Mouse (Mus musculus): ENCODE measurements at regions not wholly inside any gene's neighbourhood (a gene's known extent, or its start where the extent isn't known, plus 50 kb on each side); places are given as distances from the start of the nearest gene placed in this dataset.

GRCm38 (mm10) chr1:137545666-137546065 is 585.4 kb upstream of the Nr5a2 start:
- Histone ChIP-seq H3K27me3 (no peaks in the 10 kb centered on the region), H3K4me3 (no peak overlapping the region), H3K9me3 (no peaks in the 10 kb centered on the region), H3K4me2 (replicated peaks) (no peak overlapping the region), H3K4me1 (no peaks in the 10 kb centered on the region), H3K9ac (no peak overlapping the region), H3K27ac (no peak overlapping the region), H3K36me3 (no peaks in the 10 kb centered on the region)
- no peak for ATAC-seq (ENCODE audit: insufficient number of reproducible peaks, insufficient read depth, low FRiP score, low TSS enrichment)

DNA sequence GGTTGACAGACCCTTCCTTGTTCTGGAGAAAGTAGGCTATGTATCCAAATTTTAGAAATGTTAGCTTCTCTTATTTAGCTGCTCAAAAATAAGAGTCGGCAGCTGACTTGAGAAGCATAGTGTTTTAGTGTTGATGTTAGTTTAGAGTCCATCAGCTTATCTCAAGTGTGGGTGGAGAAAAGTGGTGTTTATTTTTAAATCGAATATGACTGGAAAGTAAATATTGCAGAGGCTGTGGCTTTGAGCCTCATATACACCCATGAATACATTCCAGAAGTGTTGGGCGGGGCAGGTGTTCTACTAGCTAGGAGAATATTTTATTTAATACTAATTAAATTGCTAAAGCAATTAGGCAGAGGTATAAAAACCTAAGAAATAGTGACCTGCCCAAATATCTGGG is 583.6 kb upstream of the Nr5a2 start:
- Histone ChIP-seq H3K36me3 (no peaks in the 10 kb centered on the region), H3K4me3 (no peak overlapping the region), H3K27ac (no peak overlapping the region), H3K27me3 (no peaks in the 10 kb centered on the region), H3K9me3 (no peaks in the 10 kb centered on the region), H3K4me1 (peaks cover 3% of the 10 kb centered on the region; the same call in 1 of the 2 replicates), H3K4me2 (replicated peaks) (no peak overlapping the region), H3K9ac (no peak overlapping the region)
- 90% methylated on average over 3 of the region's 3 CpGs for WGBS
- no peak for ATAC-seq (ENCODE audit: insufficient number of reproducible peaks, insufficient read depth, low FRiP score, low TSS enrichment)

GRCm38 (mm10) chr1:137541453-137541852 is 581.2 kb upstream of the Nr5a2 start:
- Histone ChIP-seq H3K4me3 (no peak overlapping the region), H3K4me2 (replicated peaks) (no peak overlapping the region), H3K27me3 (no peaks in the 10 kb centered on the region), H3K36me3 (no peaks in the 10 kb centered on the region), H3K4me1 (peaks cover 3% of the 10 kb centered on the region; the same call in 1 of the 2 replicates), H3K27ac (no peak overlapping the region), H3K9ac (no peak overlapping the region), H3K9me3 (no peaks in the 10 kb centered on the region)
- WGBS: 83% methylated on average over 9 of the region's 9 CpGs
- no peak for ATAC-seq (ENCODE audit: insufficient number of reproducible peaks, insufficient read depth, low FRiP score, low TSS enrichment)

DNA sequence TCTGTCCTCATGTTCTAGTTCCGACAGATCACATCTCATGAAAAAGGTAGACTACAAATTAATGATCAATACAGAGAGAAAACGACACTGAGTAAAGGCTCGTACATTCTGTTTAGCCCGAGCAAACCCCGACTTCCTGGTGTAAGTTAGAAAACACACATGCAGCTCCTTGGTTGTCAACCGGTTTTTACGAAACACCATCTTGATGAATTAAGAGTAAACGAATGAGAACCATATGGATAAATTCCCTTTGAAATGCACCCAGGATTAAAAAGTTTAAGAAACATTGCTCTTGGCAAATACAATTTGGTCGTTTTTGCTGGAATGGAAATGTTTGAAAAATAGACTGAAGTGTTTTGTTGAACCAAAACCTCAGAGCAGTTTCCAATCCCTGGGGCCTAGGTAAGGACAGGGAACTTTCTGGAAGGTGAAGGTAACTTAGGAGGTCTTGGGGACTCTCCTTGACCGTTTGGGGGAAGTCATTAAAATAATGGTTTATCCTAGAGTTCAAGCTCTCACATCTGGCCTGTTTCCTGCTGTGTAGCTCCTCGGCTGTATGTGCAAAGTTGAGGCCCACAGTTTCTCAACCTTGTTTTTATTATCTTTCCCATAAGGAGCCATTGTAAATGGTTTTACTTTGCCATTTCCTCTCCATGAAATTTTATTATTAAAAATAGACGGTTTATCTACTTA is 579.3 kb upstream of the Nr5a2 start:
- ATAC-seq (ENCODE audit: insufficient number of reproducible peaks, insufficient read depth, low FRiP score, low TSS enrichment): no peak
- Histone ChIP-seq H3K4me1 (peaks cover 3% of the 10 kb centered on the region; the same call in 1 of the 2 replicates), H3K36me3 (no peaks in the 10 kb centered on the region), H3K27me3 (no peaks in the 10 kb centered on the region), H3K4me3 (no peak overlapping the region), H3K27ac (peak overlapping the region; percentile 50; the same call in 1 of the 2 replicates), H3K9ac (no peak overlapping the region), H3K9me3 (no peaks in the 10 kb centered on the region), H3K4me2 (replicated peaks) (no peak overlapping the region)
- WGBS: 43% methylated on average over 12 of the region's 12 CpGs

- Histone ChIP-seq H3K36me3 (no peaks in the 10 kb centered on the region), H3K4me1 (no peaks in the 10 kb centered on the region), H3K9me3 (no peaks in the 10 kb centered on the region), H3K4me2 (replicated peaks) (no peak overlapping the region), H3K4me3 (no peak overlapping the region), H3K27ac (no peak overlapping the region), H3K9ac (no peak overlapping the region), H3K27me3 (no peaks in the 10 kb centered on the region)
- 77% methylated on average over 2 of the region's 2 CpGs for WGBS
- no peak for ATAC-seq (ENCODE audit: insufficient number of reproducible peaks, insufficient read depth, low FRiP score, low TSS enrichment)
Observed at GRCm38 (mm10) chr1:137514750-137515149, 554.5 kb upstream of the Nr5a2 start.

DNA sequence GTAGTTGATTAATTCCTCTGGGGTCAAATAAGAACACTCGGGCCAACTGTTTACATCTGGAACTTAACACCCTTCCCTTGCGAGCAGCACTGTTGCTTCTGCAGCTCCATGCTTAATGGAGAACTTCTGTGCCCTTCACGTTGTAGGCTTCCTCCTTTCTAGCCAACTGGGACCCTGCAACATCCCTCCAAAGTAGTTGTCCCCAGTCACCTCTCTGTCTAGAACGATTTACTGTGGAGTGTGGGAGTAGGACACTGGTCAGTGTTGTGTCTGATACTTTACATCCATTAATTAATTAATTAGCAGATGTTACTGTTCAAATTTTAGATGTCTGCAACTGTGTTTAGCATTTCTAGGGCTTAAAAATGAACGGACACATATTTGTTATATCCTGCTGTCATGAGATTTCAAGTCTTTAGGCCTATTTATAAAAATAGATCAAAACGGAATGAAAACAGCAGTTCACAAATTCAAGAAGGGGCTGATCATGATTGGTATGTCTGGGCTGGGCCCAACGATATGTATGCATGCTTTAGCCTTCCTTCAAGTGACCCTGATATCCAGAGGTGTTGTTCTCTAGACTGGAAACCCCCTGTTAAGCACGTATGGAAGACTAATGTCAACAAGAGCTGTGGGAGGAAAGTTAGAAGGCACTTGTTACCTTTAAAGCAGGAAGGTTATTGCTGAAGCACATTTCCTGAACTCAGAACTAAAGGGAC is 543.6 kb upstream of the Nr5a2 start:
- 48% methylated on average over 8 of the region's 8 CpGs for WGBS
- H3K4me2 ChIP-seq (replicated peaks): no peak overlapping the region
- no peak overlapping the region for H3K4me3 ChIP-seq
- no peaks in the 10 kb centered on the region for H3K27me3 ChIP-seq
- no peaks in the 10 kb centered on the region for H3K4me1 ChIP-seq
- no peak overlapping the region for H3K9ac ChIP-seq
- no peaks in the 10 kb centered on the region for H3K9me3 ChIP-seq
- no peak overlapping the region for H3K27ac ChIP-seq
- H3K36me3 ChIP-seq: no peaks in the 10 kb centered on the region
- no peak for ATAC-seq (ENCODE audit: insufficient number of reproducible peaks, insufficient read depth, low FRiP score, low TSS enrichment)

DNA sequence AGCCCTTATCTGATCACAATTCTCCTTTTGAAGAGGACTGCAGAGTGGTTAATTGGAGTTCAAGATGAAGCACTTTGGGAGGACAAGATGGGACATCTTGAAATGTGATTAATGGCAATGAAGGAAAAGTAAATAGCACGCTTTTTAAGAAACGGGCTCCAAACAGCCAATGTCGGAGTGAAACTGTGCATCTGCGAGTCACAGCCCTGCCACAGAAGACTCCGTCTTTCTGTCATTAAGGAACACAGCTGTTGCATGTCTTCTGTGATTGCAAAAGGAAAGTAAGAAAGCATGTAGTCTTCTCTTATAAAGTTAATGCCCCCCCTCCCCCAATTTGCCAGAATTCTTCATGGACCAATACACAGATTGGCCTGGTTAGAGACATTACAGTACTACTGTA is 528.0 kb upstream of the Nr5a2 start:
- no peaks in the 10 kb centered on the region for H3K36me3 ChIP-seq
- H3K9ac ChIP-seq: no peak overlapping the region
- ATAC-seq (ENCODE audit: insufficient number of reproducible peaks, insufficient read depth, low FRiP score, low TSS enrichment): no peak
- no peaks in the 10 kb centered on the region for H3K9me3 ChIP-seq
- no peak overlapping the region for H3K4me2 ChIP-seq (replicated peaks)
- no peak overlapping the region for H3K27ac ChIP-seq
- WGBS: 78% methylated on average over 5 of the region's 5 CpGs
- H3K27me3 ChIP-seq: no peaks in the 10 kb centered on the region
- H3K4me3 ChIP-seq: no peak overlapping the region
- H3K4me1 ChIP-seq: no peaks in the 10 kb centered on the region

- ATAC-seq (ENCODE audit: insufficient number of reproducible peaks, insufficient read depth, low FRiP score, low TSS enrichment): no peak
- no peak overlapping the region for H3K4me3 ChIP-seq
- no peaks in the 10 kb centered on the region for H3K27me3 ChIP-seq
- H3K9me3 ChIP-seq: no peaks in the 10 kb centered on the region
- no peaks in the 10 kb centered on the region for H3K36me3 ChIP-seq
- 50% methylated on average over 1 of the region's 1 CpGs for WGBS
- H3K4me1 ChIP-seq: 0 out of 2 replicates have a peak, but pooled peaks cover 3% of the 10 kb centered on the region
- no peak overlapping the region for H3K9ac ChIP-seq
- H3K4me2 ChIP-seq (replicated peaks): no peak overlapping the region
- no peak overlapping the region for H3K27ac ChIP-seq
Observed at GRCm38 (mm10) chr1:137478459-137478858, 518.2 kb upstream of the Nr5a2 start.

DNA sequence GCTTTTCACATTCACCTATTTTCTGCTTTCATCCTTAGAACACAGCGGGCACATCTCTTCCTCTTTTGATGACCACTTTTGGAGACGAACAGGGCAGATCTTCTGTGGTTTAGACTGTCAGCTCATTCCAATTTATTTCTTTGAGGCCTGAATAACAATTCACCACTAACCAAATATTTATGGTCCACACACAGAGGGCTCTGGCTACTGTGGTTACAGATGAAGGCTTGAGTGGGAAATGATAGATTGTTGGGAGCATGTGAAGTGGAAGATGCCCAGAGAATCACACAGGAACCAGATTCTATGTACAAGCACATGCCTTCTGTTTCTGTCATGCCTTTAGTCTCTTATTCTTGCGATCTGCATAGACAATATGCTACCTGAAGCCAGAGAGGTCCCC is 517.0 kb upstream of the Nr5a2 start:
- WGBS: 86% methylated on average over 3 of the region's 3 CpGs
- ATAC-seq (ENCODE audit: insufficient number of reproducible peaks, insufficient read depth, low FRiP score, low TSS enrichment): no peak
- H3K36me3 ChIP-seq: no peaks in the 10 kb centered on the region

DNA sequence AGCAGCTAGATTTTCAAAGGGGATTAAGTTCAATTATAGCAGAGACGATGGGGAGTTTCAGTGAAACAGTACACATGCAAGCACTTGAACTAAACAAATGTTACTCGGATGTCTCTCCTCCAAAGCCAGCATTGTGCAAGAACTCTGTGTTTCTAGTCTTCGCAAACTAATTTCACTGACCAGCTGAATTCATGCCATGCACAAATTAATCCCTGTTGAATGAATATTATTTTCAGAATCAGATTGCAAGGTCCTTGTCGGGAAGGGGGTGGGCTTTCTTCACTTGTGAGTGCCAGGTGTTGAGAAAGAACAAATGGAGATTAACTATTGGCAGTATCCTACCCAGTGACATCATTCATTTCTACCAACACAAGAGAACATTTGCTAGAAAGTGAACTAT is 514.6 kb upstream of the Nr5a2 start:
- Histone ChIP-seq H3K9me3 (no peaks in the 10 kb centered on the region), H3K27me3 (no peaks in the 10 kb centered on the region), H3K4me2 (replicated peaks) (no peak overlapping the region), H3K4me1 (0 out of 2 replicates have a peak, but pooled peaks cover 3% of the 10 kb centered on the region), H3K9ac (no peak overlapping the region), H3K27ac (no peak overlapping the region), H3K4me3 (no peak overlapping the region), H3K36me3 (no peaks in the 10 kb centered on the region)
- ATAC-seq (ENCODE audit: insufficient number of reproducible peaks, insufficient read depth, low FRiP score, low TSS enrichment): no peak
- 57% methylated on average over 4 of the region's 4 CpGs for WGBS

More for the DNA sequence above, 517.0 kb upstream of the Nr5a2 start:
- 0 out of 2 replicates have a peak, but pooled peaks cover 3% of the 10 kb centered on the region for H3K4me1 ChIP-seq
- no peak overlapping the region for H3K4me2 ChIP-seq (replicated peaks)
- H3K27me3 ChIP-seq: no peaks in the 10 kb centered on the region
- no peak overlapping the region for H3K4me3 ChIP-seq
- H3K27ac ChIP-seq: no peak overlapping the region
- H3K9me3 ChIP-seq: no peaks in the 10 kb centered on the region
- H3K9ac ChIP-seq: no peak overlapping the region

DNA sequence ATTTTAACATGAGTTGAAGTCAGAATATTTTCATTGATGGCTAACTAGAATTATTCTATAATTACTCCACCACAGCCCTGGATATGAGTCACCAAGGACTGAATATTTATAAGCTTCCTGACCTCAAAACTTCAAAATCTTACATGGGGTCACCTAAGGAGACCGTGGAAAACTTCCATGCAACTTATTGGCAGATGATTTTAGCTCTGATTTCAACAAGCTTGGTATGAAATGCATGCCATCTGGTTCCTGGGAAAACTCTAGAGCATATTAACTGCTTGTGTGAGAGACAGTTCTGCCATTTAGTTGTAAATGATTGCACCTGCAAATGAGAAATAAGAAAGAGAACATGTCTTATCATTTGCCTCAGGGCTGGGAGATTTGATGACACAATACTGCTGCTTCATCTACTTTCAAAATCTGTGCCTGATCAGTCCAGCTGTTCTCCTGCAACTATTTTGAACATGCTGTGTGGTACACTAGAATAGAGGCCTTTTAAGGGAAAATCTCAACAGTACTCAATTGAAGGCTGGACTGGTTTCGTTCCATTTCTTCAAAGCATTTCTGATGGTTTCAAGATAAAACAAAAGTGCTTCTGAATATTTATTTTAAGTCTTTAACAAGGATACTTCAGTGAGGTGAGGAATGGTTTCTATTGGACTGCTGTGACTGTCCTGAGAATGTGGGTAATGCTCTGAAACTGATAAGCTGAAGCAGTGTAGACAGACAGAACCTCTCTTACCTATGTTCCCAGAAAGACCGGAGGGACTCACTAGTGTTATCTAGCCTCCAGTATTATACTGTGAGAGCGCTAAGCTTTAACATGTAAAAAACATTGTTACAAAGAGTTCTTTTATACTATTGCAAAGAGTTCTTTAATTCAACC is 513.8 kb upstream of the Nr5a2 start:
- H3K4me3 ChIP-seq: no peak overlapping the region
- 69% methylated on average over 4 of the region's 4 CpGs for WGBS
- no peak overlapping the region for H3K4me2 ChIP-seq (replicated peaks)
- no peaks in the 10 kb centered on the region for H3K27me3 ChIP-seq
- H3K36me3 ChIP-seq: no peaks in the 10 kb centered on the region
- H3K27ac ChIP-seq: no peak overlapping the region
- no peak overlapping the region for H3K9ac ChIP-seq
- H3K9me3 ChIP-seq: no peaks in the 10 kb centered on the region
- H3K4me1 ChIP-seq: 0 out of 2 replicates have a peak, but pooled peaks cover 3% of the 10 kb centered on the region
- ATAC-seq (ENCODE audit: insufficient number of reproducible peaks, insufficient read depth, low FRiP score, low TSS enrichment): no peak
